Mouse (Mus musculus) megakaryocyte, embryonic 14.5 days (primary cell): ENCODE measurements around the gene Trim47.

Experiments used
- FLI1 ChIP-seq: IDR thresholded peaks from 2 replicates; pipeline ENCODE4 v1.6.1; 2012; ENCODE audit warnings: low read length, inconsistent platforms, mixed read lengths
- GATA1 ChIP-seq: IDR thresholded peaks from 3 replicates; pipeline ENCODE4 v1.6.1; 2012; ENCODE audit warnings: mixed read lengths, low read length, inconsistent platforms, borderline replicate concordance

GRCm38 (mm10) chr11:116100839-116101238, 26.2 kb downstream of the Trim47 start:
- no peak for TF ChIP-seq GATA1
- no peak for TF ChIP-seq FLI1
